Mouse (Mus musculus): ENCODE data around the gene Phactr1.

GRCm38 (mm10) chr13:42719401-42719800 lies 39.0 kb downstream of the Phactr1 start:
- TF ChIP-seq ZNF384 (IDR thresholded peaks at IDR 0.05; ENCODE audit: low read depth, low read length): no peak
- TF ChIP-seq ZC3H11A (IDR thresholded peaks at IDR 0.05; ENCODE audit: borderline replicate concordance, low read depth, low read length): no peak
- no peak for TF ChIP-seq CHD2 (IDR thresholded peaks at IDR 0.05; ENCODE audit: low read depth, low read length)
- no peak for TF ChIP-seq HCFC1 (IDR thresholded peaks at IDR 0.05; ENCODE audit: borderline replicate concordance, insufficient read depth, low read length)
